Mouse (Mus musculus) stomach, adult 2 months (tissue): Measurements from ENCODE around the gene Stil. TPM values are rescaled to one million over a fixed set of nuclear protein-coding genes. Genes with fewer than 3 reads are reported as not detected.

Source experiments
- polyA plus RNA-seq: library from polyadenylated mRNA; depleted of rRNA; stranded (reverse); fragments of >200 nt; gene quantifications from 2 replicates; pipeline ENCODE4 v1.2.3, GENCODE M21; 2012; rRNA removed

Gene Stil
- polyA plus RNA-seq: 0.17 and 0.27 TPM in 2 replicates

DNA sequence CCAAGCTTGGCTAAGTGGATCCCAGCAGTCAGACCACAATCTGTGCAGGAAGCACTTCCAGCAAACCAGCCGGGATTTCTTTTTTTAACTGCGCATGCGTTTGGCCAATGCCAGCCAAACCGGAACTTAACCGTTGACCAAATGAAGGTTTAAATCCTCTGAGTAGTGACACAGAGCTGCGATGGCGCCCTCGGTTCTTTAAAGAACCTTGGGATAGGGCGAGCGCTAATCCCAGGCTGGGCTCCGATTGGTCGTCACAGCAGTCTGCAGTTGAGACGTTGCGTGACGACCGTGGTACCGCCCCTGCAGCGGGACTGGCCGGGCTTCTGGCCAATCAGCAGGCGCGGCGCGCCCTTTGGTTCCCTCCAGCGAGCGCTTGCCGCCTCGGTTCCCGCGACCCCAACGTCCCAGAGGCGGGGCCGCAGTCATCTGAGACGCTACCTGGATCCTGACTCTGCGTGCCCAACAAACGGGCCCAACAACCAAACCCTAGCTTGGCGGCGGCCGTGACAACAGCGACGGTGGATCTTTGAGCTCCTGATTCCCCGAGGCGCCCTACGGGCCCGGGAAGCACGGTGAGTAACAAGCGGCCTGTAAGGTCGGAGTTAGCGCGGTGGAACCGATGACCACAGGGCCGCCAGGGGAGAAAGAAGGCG is at the start of gene Stil:
Gene Stil (plus strand): TSS at position 387 of the 656 bp plus-strand sequence.

DNA sequence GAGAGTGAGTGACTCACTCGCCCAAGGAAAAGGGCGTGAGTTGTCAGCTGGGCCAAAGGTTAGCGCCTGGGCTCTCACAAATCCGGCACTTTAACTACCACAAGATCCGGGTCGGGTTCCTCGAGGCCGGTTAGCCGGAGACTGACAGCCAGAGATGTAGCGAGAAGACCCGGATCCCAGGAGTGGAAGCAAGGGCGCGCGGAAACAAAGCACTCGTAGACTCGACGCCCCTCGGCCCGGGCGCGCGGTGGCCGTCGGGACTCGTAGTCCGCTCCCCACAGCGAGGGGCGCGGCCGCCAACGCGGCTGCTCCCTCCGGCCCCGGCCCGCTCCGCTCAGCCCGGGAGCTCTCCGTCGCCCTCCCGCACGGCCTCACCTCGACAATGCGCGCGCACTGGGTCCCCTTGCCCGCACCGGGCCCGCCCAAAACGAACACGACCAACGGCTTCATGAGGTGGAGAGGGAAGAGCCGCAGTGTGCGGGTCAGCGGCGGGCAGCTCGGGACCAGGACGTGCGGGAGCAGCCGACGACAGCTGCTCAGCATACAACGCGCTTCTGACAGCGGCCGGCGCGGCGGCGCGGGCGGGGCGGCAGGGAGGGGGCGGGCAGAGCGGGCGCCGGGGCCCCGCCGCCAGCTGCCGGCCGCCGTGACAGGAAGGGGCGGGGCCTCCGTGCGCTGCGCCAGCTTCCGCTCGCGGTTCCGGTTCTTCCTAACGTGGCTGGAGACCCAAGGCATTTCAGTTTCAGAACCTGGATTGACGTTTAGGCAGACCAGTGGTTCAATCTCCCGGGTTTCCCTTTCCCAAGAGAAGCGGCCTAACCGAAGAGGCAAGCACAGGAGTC is 13.1 kb upstream of the Stil start, which contains the start of gene Cmpk1:
Gene Cmpk1 (minus strand): TSS at position 651 of the 842 bp plus-strand sequence.

DNA sequence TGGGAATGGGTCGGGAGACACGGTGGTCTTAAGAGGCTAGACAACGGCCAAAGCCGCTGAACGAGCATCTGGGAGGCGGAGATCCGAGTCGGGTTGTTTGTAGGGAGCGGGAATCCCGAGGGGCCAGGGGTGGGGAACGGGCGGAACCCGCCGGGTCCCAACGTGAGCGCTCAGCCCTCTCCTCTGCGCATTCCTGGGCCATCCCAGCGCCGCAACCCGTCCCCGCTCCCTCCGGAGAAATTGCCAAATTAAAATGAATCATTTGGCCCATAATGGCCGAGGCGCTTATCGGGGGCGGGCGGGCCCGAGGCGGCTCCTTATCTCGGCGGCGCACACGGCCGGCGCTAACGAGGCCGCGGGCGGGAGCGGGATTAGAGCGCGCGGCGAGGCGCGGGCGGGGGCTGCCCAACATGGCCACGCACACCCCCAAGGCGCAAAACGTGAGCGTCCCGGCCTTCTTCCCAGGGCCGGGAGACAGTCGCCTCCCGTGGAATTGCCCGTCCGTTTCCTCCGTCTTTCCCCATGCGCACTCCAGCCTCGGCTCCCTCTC is 56.5 kb downstream of the Stil start, which contains the start of gene Tal1:
Gene Tal1 (plus strand): TSS at position 56 of the 550 bp plus-strand sequence.

DNA sequence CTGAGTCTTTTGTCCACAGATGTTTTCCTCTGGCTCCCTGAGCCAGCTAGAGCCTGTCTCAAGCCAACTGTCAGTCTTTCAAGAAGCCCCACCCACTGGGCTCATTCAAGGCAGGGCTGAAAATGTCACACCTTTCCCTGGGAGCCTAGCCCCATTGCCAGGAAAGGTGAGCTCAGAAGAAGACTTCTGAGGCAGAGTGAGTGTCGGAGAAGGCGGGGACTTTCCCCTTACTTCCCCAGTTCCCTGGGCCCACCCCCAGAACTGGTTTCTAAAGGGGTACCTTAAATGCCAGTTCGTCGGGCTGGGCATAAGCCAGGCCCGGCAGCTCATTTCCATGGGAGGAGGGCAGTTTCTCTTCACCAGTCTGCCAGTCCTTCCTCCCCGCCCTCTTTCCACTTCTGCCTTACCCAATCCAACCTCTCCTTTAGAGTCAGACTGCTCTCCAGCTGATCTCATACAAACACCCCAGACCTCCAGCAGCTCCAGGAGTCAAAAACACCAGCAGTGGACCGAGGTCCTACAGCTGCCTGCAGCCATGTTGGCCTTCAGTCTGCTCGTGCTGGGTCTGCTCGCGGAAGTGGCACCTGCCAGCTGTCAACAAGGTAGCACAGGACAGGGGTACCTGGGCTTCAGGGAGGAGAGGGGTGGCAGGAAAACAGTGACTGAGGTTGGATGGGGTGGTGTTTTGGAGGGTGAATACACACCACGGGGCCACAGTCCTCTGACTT is 88.8 kb downstream of the Stil start, which contains the start of gene Pdzk1ip1:
Gene Pdzk1ip1 (plus strand): TSS at position 98 of the 728 bp plus-strand sequence.

Other genes with a start within 250 kb of the Stil start
- gene Gm12830, start 178.4 kb upstream of the Stil start, polyA plus RNA-seq: not detected in 2 replicates
- 0.20 and 0.30 TPM in 2 replicates for gene Foxd2, start 91.3 kb upstream of the Stil start, polyA plus RNA-seq
- gene Foxe3, start 74.1 kb upstream of the Stil start, polyA plus RNA-seq: not detected in 2 replicates
- 15.0 and 24.8 TPM in 2 replicates for gene Cmpk1, start 12.9 kb upstream of the Stil start, polyA plus RNA-seq
- 0.97 and 1.5 TPM in 2 replicates for gene Tal1, start 56.3 kb downstream of the Stil start, polyA plus RNA-seq
- gene Pdzk1ip1, start 88.5 kb downstream of the Stil start, polyA plus RNA-seq: 150 and 228 TPM in 2 replicates
- gene Cyp4x1, start 134.1 kb downstream of the Stil start, polyA plus RNA-seq: 0.06 and 0.08 TPM in 2 replicates
- not detected in 2 replicates for gene Cyp4a29, start 241.9 kb downstream of the Stil start, polyA plus RNA-seq